Mouse (Mus musculus) midbrain, embryonic 16.5 days (tissue): ENCODE data around the gene Smarcb1. TPM values are rescaled to one million over a fixed set of nuclear protein-coding genes. Genes with fewer than 3 reads are reported as not detected.

Experiments used
- polyA plus RNA-seq: library from polyadenylated mRNA; unstranded; fragments of >200 nt; fragmentation: Nextera tagmentation; extraction: Ambion mirVana; gene quantifications from 2 replicates; pipeline ENCODE4 v1.2.1, GENCODE M21; 2015

Smarcb1 gene
- polyA plus RNA-seq, 1 experiment from 2014 or later, result 262 TPM

Other genes with a start within 250 kb of the Smarcb1 start
- gene Cabin1, start 157.3 kb downstream of the Smarcb1 start, polyA plus RNA-seq, result 32.7 and 36.1 TPM in 2 replicates
- gene Ddt, start 148.2 kb downstream of the Smarcb1 start, polyA plus RNA-seq, result 70.1 and 77.0 TPM in 2 replicates
- not detected in 2 replicates for gene Gm20441, start 140.7 kb downstream of the Smarcb1 start, polyA plus RNA-seq
- 0.53 and 1.4 TPM in 2 replicates for gene Gstt3, start 140.2 kb downstream of the Smarcb1 start, polyA plus RNA-seq
- gene Gstt1, start 123.0 kb downstream of the Smarcb1 start, polyA plus RNA-seq, result 18.7 and 20.3 TPM in 2 replicates
- not detected in 2 replicates for gene Gstt4, start 99.1 kb downstream of the Smarcb1 start, polyA plus RNA-seq
- 7.0 TPM in 2 replicates for gene Gstt2, start 84.2 kb downstream of the Smarcb1 start, polyA plus RNA-seq
- 1,399 and 1,460 TPM in 2 replicates for gene Mif, start 61.4 kb downstream of the Smarcb1 start, polyA plus RNA-seq
- gene Derl3, start 28.2 kb downstream of the Smarcb1 start, polyA plus RNA-seq, result 1.1 and 1.4 TPM in 2 replicates
- gene Chchd10, start 11.5 kb upstream of the Smarcb1 start, polyA plus RNA-seq, result 72.1 and 93.2 TPM in 2 replicates
- 13.3 and 14.6 TPM in 2 replicates for gene Mmp11, start 14.9 kb upstream of the Smarcb1 start, polyA plus RNA-seq
- gene Gm867, start 19.1 kb upstream of the Smarcb1 start, polyA plus RNA-seq, result 0.92 and 1.0 TPM in 2 replicates
- 0.84 and 1.5 TPM in 2 replicates for gene Vpreb3, start 21.4 kb upstream of the Smarcb1 start, polyA plus RNA-seq
- gene Gm5134, start 32.9 kb upstream of the Smarcb1 start, polyA plus RNA-seq, result not detected in 2 replicates
- gene Zfp280b, start 111.0 kb upstream of the Smarcb1 start, polyA plus RNA-seq, result 11.9 and 14.2 TPM in 2 replicates
- not detected in 2 replicates for gene Slc5a4b, start 189.3 kb upstream of the Smarcb1 start, polyA plus RNA-seq
- 0.11 and 0.32 TPM in 2 replicates for gene Slc5a4a, start 225.8 kb upstream of the Smarcb1 start, polyA plus RNA-seq